Mouse (Mus musculus): ENCODE data around the gene Adprh.

Gene Adprh

GRCm38 (mm10) chr16:38398266-38398665 is 54.2 kb downstream of the Adprh start:
- in situ Hi-C loops (cut with MboI, MseI): no loop called here

DNA sequence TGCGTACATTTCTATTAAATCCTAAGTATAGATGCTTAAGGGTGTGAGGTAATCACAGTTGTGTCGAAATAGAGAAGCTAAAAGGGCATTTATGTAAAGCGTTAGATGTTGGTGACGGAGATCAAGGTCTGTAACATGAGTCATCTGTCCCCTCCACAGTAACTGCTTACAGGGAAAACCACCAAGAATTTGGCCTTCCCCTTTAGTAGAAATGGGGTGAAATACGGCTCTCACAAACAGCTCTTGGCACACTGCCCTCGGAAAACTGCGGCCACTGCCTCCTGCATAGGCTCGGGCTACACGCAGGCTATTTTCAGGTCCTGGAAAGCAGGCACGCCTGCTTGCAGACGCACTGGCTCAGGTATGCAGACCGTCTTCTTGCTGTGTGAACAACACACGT is 56.3 kb downstream of the Adprh start:
- in situ Hi-C loops (cut with MboI, MseI): no loop called here

DNA sequence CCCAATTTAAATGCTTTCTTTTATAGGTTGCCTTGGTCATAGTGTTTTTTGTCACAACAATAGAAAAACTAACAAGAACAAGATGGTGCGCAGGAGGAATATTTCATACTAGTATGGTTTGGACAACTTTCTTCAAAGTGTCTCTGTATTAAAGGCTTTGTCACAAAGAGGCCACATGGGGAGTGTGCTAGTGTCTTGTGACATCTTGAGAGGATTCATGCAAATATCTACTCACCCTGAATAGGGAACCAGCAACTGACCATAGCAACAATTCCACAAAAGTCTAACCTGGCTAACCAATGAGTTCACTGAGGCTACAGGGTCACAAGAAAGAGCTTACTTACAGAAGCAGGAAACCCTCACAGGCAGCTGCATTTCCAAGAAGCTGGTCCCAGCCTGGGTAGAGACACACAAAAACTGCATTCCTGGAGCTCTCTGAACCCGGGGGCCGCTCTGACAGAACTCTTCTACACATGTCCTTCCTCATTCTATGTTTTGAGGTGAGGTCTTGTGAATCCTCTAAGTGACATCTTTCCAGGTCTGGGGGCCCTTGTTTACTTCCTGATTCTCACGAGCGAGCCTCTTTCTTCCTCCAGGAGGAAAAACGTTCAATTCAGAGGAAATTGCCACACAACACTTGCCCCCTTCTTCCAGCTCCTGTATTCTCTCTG is 57.3 kb downstream of the Adprh start:
- in situ Hi-C loops (cut with MboI, MseI): no loop called here

DNA sequence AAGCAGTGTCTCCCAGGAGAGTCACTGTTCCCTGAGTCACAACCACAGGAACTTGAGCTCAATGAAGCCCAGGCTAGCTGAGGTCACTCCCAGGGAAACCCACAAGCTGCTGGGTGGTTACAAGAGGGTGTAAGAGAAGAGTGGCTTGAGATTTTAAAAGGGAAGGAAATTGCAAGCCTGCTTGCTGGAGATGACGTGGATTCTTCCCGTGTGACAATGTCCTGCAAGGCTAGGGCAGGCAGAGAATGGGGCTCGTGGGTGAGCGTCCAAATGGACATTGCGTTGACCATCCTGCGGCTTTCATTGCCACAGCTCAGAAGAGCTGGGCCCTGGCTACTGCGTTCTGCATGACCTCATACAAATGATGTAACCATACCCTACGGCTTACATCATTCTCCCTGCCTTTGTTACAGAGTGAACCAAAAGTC is 58.3 kb downstream of the Adprh start:
- in situ Hi-C loops (cut with MboI, MseI): no loop called here

Measured in T-helper 2 cell (primary cell).